Mouse (Mus musculus) lung, postnatal 14 days (tissue): ENCODE data around the gene Ap5b1.

Experiments used
- DNase-seq: peaks from one replicate; pipeline ENCODE4 v3.0.0; 2021

Ap5b1 gene

GRCm38 (mm10) chr19:5612762-5613411 is 45.1 kb downstream of the Ap5b1 start:
- DNase-seq: no peak

- peak; percentile 79 for DNase-seq
Measured at GRCm38 (mm10) chr19:5614953-5615352, 47.1 kb downstream of the Ap5b1 start.

DNA sequence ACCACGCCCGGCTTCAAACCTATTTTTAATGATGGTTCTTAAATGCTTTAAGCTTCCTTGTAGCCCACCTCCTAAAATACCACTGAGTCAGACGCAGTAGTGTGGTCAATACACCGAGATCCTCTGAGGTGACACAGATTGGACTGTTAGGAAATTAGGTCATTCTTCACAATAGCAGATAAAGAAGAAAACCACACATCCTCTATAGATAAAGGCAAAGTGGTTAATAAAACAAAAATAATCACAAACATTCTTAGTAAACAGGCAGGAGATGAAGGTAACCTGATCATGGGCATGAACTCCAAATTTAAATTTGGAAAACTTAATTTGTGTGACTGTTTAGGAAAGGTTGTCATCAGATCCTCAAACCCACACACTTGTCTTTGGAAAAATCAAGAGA is 52.2 kb downstream of the Ap5b1 start:
- DNase-seq: no peak
